Mouse (Mus musculus) E14TG2a.4 (cell line): ENCODE measurements around the gene Fhit.

Source experiments
- H3K27me3 ChIP-seq: 2 replicates; pipeline ENCODE4 v1.6.1; 2014; ENCODE audit warnings: low read length, control low read depth; ENCODE audit not compliant: insufficient read depth
- H3K36me3 ChIP-seq: 2 replicates; pipeline ENCODE4 v1.6.1; 2014; ENCODE audit warnings: low read length, control low read depth; ENCODE audit not compliant: insufficient read depth
- H3K4me1 ChIP-seq: replicated peaks from 2 replicates; pipeline ENCODE4 v1.6.1; 2014; ENCODE audit warnings: low read depth, low read length, control low read depth
- H3K4me3 ChIP-seq: replicated peaks from 2 replicates; pipeline ENCODE4 v1.5.1; 2014; ENCODE audit warnings: mild to moderate bottlenecking, low read length
- H3K9me3 ChIP-seq: 2 replicates; pipeline ENCODE4 v1.6.1; 2014; ENCODE audit warnings: low read length, control low read depth
- CTCF ChIP-seq: conservative IDR thresholded peaks from 2 replicates; pipeline ENCODE4 v1.5.1; 2014; ENCODE audit warnings: low read length
- NANOG ChIP-seq: IDR thresholded peaks from 2 replicates; pipeline ENCODE4 v1.6.1; 2014; ENCODE audit warnings: borderline replicate concordance, low read length, mixed read lengths
- POU5F1 ChIP-seq: IDR thresholded peaks from 2 replicates; pipeline ENCODE4 v1.6.1; 2014; ENCODE audit warnings: low read length, borderline replicate concordance

Gene Fhit

DNA sequence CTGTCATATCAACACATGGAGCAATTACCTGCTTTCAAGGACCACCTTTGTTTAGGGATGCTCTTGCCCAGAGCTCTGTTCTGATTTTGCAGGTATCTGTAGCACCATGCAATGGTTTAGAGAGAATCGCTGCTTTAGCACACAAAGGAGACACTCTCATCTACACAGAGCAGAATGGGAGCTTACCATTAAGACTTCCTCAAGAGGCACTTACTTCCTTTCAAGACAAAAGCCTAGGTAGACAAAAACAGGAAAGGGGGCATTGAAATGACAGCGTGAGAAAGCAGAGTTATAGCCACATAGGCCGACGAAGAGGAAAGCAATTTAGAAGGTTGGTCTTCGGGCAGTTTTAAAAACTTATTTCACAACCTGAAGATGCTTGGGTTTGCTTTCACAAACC, 872.8 kb downstream of the Fhit start:
- TF ChIP-seq NANOG (no peak), CTCF (no peak), POU5F1 (no peak)
- H3K27me3 ChIP-seq, result no peaks in the 10 kb centered on the region
- H3K36me3 ChIP-seq, result no peaks in the 10 kb centered on the region
- no peak overlapping the region for H3K4me3 ChIP-seq
- no peaks in the 10 kb centered on the region for H3K4me1 ChIP-seq
- H3K9me3 ChIP-seq, result no peaks in the 10 kb centered on the region

DNA sequence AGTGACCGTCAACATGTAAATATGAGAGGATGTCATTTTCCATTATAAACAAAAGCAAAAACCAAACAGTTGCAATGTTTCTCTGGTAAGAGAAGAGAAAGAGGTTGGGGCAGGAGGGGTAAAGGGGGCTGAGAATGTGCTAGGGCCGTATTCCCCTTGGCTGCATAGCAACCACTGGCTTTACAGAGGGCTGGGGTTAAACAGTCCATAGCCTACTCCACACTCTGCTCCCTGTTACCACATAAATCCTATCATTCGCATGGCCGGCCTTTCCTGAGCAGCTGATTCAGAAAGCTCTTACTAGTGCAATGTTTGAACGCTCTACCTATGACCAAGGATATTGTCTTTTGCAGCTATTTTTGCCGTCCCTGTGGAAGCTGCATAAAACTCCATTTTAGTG, 875.8 kb downstream of the Fhit start:
- TF ChIP-seq CTCF, result no peak
- TF ChIP-seq POU5F1, result no peak
- no peak for TF ChIP-seq NANOG

DNA sequence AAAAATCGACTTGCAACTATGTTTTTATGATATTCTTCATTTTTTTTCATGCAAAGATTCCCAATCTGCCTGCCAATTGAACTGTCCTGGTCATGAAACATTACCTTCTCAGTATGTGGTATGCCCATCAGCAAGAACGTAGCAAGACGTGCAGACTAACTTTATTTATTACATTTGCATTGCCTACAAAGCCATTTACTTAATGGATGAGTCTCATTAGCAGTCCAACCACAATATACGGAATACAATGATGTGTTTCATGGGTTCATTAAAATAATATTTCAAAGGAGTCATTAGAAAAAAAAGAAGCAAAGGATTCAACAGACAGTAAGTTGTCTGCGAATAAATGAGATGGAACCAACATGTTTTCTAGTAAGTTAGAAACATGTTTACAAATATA, 933.1 kb downstream of the Fhit start:
- Histone ChIP-seq H3K4me3 (no peak overlapping the region), H3K27me3 (no peaks in the 10 kb centered on the region), H3K4me1 (no peaks in the 10 kb centered on the region), H3K36me3 (no peaks in the 10 kb centered on the region), H3K9me3 (no peaks in the 10 kb centered on the region)
- TF ChIP-seq NANOG (no peak), POU5F1 (no peak), CTCF (no peak)

More for the DNA sequence above, 875.8 kb downstream of the Fhit start:
- Histone ChIP-seq H3K9me3 (no peaks in the 10 kb centered on the region), H3K27me3 (no peaks in the 10 kb centered on the region), H3K4me3 (no peak overlapping the region), H3K4me1 (no peaks in the 10 kb centered on the region), H3K36me3 (no peaks in the 10 kb centered on the region)

DNA sequence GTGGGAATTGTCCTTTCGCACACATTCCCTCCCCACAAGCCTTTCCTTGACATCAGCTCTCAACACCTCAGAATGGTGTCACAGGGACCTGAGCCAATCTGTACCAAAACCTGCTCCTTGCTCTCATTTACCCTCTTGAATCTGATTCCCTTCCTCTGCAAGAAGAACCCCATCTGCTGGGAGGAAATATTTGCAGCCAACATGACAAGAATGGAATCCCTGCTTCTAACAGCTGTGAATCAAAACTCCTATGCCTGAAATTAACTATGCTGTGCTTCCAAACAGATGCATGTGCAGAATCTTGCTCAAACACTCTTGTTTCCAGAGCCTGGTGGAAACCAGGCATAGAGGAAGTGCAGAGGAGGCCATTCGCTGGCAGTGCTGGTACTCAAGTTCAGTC, 940.0 kb downstream of the Fhit start:
- no peaks in the 10 kb centered on the region for H3K27me3 ChIP-seq
- TF ChIP-seq CTCF, result no peak
- TF ChIP-seq NANOG, result no peak
- TF ChIP-seq POU5F1, result no peak
- H3K36me3 ChIP-seq, result no peaks in the 10 kb centered on the region
- H3K9me3 ChIP-seq, result no peaks in the 10 kb centered on the region
- H3K4me3 ChIP-seq, result no peak overlapping the region
- H3K4me1 ChIP-seq, result no peaks in the 10 kb centered on the region

DNA sequence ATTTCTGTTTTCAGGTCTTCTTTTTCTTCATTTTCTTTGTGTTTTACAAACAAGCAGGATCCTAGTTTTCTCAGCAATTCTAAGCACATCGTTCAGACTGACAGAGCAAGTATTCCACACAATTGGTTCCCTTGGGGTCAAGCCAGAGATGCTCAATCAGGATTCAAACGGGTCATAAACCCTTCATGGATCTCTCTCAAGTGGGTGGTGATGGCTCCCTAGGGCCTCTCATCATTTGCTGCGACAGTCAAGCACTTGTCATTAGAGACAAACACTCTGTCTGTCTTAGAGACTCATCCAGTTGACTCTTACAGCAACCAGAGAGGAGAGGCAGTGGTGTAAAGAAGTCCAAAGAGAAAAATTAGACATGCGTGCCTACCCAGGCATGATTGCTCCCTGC, 948.6 kb downstream of the Fhit start:
- no peaks in the 10 kb centered on the region for H3K9me3 ChIP-seq
- no peaks in the 10 kb centered on the region for H3K4me1 ChIP-seq
- H3K4me3 ChIP-seq, result no peak overlapping the region
- H3K27me3 ChIP-seq, result no peaks in the 10 kb centered on the region
- no peaks in the 10 kb centered on the region for H3K36me3 ChIP-seq
- no peak for TF ChIP-seq CTCF
- TF ChIP-seq NANOG, result no peak
- TF ChIP-seq POU5F1, result no peak

DNA sequence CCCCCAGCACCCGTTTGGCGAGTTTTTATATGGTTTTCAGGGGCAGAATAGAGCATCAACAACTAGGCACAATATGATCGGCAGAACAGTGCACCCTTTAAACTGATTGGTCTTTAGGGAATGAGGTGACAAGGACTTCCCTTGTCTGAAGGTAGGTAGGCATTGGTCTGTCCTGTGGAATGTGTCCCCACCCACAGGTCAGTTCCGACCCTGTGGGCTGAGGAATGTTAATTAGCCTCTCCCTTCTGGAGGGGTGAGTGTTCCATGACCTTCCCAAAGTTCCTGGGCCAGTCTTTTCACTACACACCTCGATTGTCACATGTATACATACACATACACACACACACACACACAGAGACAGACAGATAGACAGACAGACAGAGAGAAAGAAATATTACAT, 950.7 kb downstream of the Fhit start:
- H3K4me1 ChIP-seq, result peaks cover 2% of the 10 kb centered on the region; the same call in 1 of the 2 replicates
- no peaks in the 10 kb centered on the region for H3K9me3 ChIP-seq
- no peaks in the 10 kb centered on the region for H3K27me3 ChIP-seq
- no peaks in the 10 kb centered on the region for H3K36me3 ChIP-seq
- no peak overlapping the region for H3K4me3 ChIP-seq
- no peak for TF ChIP-seq POU5F1
- TF ChIP-seq CTCF, result no peak
- TF ChIP-seq NANOG, result no peak

DNA sequence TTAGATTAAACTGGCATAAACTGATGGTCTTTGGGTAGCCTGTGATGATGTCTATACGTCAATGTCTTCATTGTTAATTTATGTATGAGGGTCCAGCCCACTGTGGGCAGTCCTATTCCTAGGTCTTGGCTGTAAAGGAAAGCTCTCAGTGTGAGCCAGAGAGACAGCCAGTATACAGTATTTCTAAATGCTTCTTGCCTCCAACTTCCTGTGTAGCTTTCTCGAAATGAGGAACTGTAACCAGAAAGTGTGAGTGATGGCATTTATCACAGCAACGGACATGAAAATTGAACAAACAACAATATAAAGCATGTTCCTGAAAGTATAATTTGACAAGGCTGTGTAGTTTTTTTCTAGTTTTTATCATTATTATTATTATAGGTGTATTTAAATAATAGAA, 952.8 kb downstream of the Fhit start:
- H3K4me3 ChIP-seq, result no peak overlapping the region
- TF ChIP-seq CTCF, result no peak
- no peaks in the 10 kb centered on the region for H3K27me3 ChIP-seq

DNA sequence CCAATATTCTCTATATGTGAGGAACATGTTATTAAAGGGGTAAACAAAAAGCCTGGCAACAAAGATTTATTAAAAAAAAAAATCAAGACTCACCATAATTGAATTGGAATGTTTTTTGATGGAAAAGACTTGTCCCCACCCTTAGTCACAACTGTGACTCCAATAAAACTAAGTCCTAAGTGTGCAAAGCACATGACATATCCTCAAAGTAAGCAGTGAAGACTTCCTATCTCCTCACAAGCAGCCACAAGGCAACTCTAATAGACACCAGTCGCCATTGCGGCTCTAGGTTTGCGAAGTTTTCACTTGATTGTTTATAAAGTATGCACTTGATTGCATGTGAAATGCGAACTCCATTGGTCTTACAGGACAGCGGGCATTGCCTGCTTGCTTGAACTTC, 956.1 kb downstream of the Fhit start:
- no peak for TF ChIP-seq CTCF
- TF ChIP-seq POU5F1, result no peak
- TF ChIP-seq NANOG, result no peak
- Histone ChIP-seq H3K4me1 (peaks cover 2% of the 10 kb centered on the region; the same call in 1 of the 2 replicates), H3K4me3 (no peak overlapping the region), H3K27me3 (no peaks in the 10 kb centered on the region), H3K9me3 (no peaks in the 10 kb centered on the region), H3K36me3 (no peaks in the 10 kb centered on the region)

More for the DNA sequence above, 952.8 kb downstream of the Fhit start:
- Histone ChIP-seq H3K36me3 (no peaks in the 10 kb centered on the region), H3K4me1 (peaks cover 2% of the 10 kb centered on the region; the same call in 1 of the 2 replicates), H3K9me3 (no peaks in the 10 kb centered on the region)

DNA sequence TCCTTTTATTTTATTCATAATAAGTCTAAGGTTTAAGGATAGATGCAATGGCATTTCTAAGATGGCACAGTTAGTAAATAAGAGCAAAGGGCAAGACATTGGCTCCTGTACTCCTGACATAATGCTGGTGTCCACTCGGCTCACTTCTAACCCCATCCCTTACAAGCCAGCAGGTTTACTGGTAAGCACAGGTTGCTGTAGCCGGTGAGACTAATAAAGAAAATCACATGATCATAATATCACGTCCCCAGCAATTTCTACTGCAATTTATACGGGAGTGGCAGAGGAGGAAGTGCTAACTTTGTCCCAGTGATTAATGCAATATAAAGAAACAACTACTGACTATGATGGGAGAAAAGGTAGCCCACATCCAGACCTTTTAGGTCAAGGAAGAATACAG, 956.5 kb downstream of the Fhit start:
- Histone ChIP-seq H3K4me3 (no peak overlapping the region), H3K36me3 (no peaks in the 10 kb centered on the region), H3K27me3 (no peaks in the 10 kb centered on the region), H3K4me1 (peaks cover 2% of the 10 kb centered on the region; the same call in 1 of the 2 replicates), H3K9me3 (no peaks in the 10 kb centered on the region)
- TF ChIP-seq CTCF, result no peak
- TF ChIP-seq POU5F1, result no peak
- TF ChIP-seq NANOG, result no peak
